Comparison of ENCODE assay signal across 21 mouse cellular contexts in the genomic region with DNA sequence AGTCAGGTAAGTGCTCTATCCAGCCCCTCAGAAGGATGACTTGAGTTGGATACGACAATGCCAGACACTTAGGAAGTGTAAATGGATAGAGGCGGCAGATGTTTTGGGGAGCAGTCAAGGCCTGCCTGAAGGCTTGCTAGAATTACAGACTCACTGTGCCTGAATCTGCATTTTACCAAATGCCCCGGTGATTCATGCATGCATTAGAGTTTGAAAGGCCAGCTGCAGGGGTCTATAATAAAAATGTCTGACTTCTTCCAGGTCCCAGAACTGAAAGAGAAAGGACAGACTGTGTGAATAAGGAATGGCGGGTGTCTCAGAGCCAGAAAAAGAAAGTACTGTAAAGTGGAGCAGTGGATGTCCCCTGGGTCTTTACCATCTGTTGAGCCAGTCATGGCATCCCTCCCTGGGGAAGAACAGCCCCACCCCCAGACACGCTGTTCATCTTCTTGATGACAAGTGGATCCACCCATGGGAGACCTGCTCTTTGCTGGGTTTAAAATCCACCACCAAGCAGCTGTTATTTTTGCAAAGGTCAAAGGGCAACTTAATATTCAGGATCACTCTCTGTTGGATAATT.
DNase-seq lines count a peak whose midpoint lies in the region; ATAC-seq and TF ChIP-seq lines count a peak whose summit lies in the region.
"Had no signal": no experiment of that assay in that cellular context is flagged by ENCODE, and none has a peak within 500 bp of the region (broad histone marks: within the 10 kb centered on the region; RNA-seq: fewer than 3 reads in every experiment).

No protein-coding gene starts in this region.

- ATAC-seq in liver, postnatal 0 days, result no peak
- ATAC-seq in neutrophil, adult 5-6 weeks (ENCODE audit: extremely low read depth, insufficient number of reproducible peaks, low FRiP score, poor library complexity, severe bottlenecking), result 0 out of 2 replicates have a peak, but pooled peaks have one; percentile 33
- ATAC-seq: forebrain, embryonic 16.5 days; intestine, embryonic 15.5 days had no signal

- H3K4me1 ChIP-seq in liver, postnatal 0 days (ENCODE audit: insufficient read depth), result peaks cover 9% of the 10 kb centered on the region; the same call in 1 of the 2 replicates
- H3K4me1 ChIP-seq in kidney, adult 2 months (ENCODE audit: control insufficient read depth, insufficient read depth, low read length), result no peaks in the 10 kb centered on the region
- H3K4me1 ChIP-seq: embryonic facial prominence, embryonic 15.5 days; hindbrain, embryonic 15.5 days; intestine, embryonic 15.5 days; limb, embryonic 10.5 days had no signal

- no peaks in the 10 kb centered on the region for H3K36me3 ChIP-seq in liver, postnatal 0 days (replicated peaks; ENCODE audit: insufficient read depth, low read length)
- H3K36me3 ChIP-seq in kidney, adult 2 months (ENCODE audit: control insufficient read depth, insufficient read depth, low read length), result no peaks in the 10 kb centered on the region
- H3K36me3 ChIP-seq: embryonic facial prominence, embryonic 15.5 days; hindbrain, embryonic 15.5 days; intestine, embryonic 15.5 days; limb, embryonic 10.5 days; neural tube, embryonic 12.5 days had no signal

- 77% methylated on average over 5 of the region's 5 CpGs for WGBS in liver, postnatal 0 days (ENCODE audit: insufficient replicate concordance)
- WGBS in kidney, adult 2 months, result 86% methylated on average over 5 of the region's 5 CpGs

- H3K4me2 ChIP-seq in liver, postnatal 0 days (ENCODE audit: low read depth, low read length), result no peak overlapping the region
- H3K4me2 ChIP-seq: embryonic facial prominence, embryonic 15.5 days; hindbrain, embryonic 15.5 days; intestine, embryonic 15.5 days; neural tube, embryonic 12.5 days had no signal

- DNase-seq in embryo, embryonic 11 days, result peak; percentile 21
- DNase-seq in embryo, embryonic 10.5 days (ENCODE audit: low spot score), result no peak
- peak; percentile 35 for DNase-seq in liver, postnatal 0 days
- DNase-seq in liver (no peak), ES-CJ7 (ENCODE audit: low read depth, low spot score) (peak; percentile 48)
- no peak for DNase-seq in layer of hippocampus, postnatal 10 days (ENCODE audit: low spot score in 2 of 2)
- DNase-seq in kidney, adult 2 months, result no peak
- DNase-seq: adrenal gland, adult 8-10 months; cerebellum, adult 18-20 months; cerebellum, postnatal 14 days; gastrocnemius, postnatal 10 days; kidney, postnatal 4 days; lung, postnatal 14 days; midbrain, embryonic 14.5 days had no signal

- no peak for TF ChIP-seq POLR2A in kidney, adult 2 months (IDR thresholded peaks at IDR 0.05; ENCODE audit: low read depth, low read length)

- H3K9me3 ChIP-seq in liver, postnatal 0 days (ENCODE audit: low read length), result no peaks in the 10 kb centered on the region
- H3K9me3 ChIP-seq: embryonic facial prominence, embryonic 15.5 days; hindbrain, embryonic 15.5 days; intestine, embryonic 15.5 days; limb, embryonic 10.5 days; neural tube, embryonic 12.5 days had no signal

- no peak overlapping the region for H3K27ac ChIP-seq in liver, postnatal 0 days (ENCODE audit: low read depth)
- no peak overlapping the region for H3K27ac ChIP-seq in kidney, adult 2 months (ENCODE audit: insufficient read depth, low read depth, low read length)
- H3K27ac ChIP-seq: embryonic facial prominence, embryonic 15.5 days; hindbrain, embryonic 15.5 days; intestine, embryonic 15.5 days; limb, embryonic 10.5 days; neural tube, embryonic 12.5 days had no signal

- H3K9ac ChIP-seq in liver, postnatal 0 days (replicated peaks), result no peak overlapping the region
- H3K9ac ChIP-seq: embryonic facial prominence, embryonic 15.5 days; hindbrain, embryonic 15.5 days; intestine, embryonic 15.5 days; neural tube, embryonic 12.5 days had no signal

- no peak overlapping the region for H3K4me3 ChIP-seq in liver, postnatal 0 days (ENCODE audit: low read depth, low read length)
- H3K4me3 ChIP-seq in kidney, adult 2 months (ENCODE audit: insufficient read depth, low read depth, low read length), result no peak overlapping the region
- H3K4me3 ChIP-seq: embryonic facial prominence, embryonic 15.5 days; hindbrain, embryonic 15.5 days; intestine, embryonic 15.5 days; limb, embryonic 10.5 days; neural tube, embryonic 12.5 days had no signal

- no peaks in the 10 kb centered on the region for H3K27me3 ChIP-seq in liver, postnatal 0 days (ENCODE audit: insufficient read depth, low read length)
- H3K27me3 ChIP-seq in kidney, adult 2 months (replicated peaks; ENCODE audit: control insufficient read depth, insufficient read depth, low read length), result no peaks in the 10 kb centered on the region
- H3K27me3 ChIP-seq: embryonic facial prominence, embryonic 15.5 days; hindbrain, embryonic 15.5 days; intestine, embryonic 15.5 days; neural tube, embryonic 12.5 days had no signal

- no peak for TF ChIP-seq EP300 in liver, postnatal 0 days (IDR thresholded peaks at IDR 0.05; ENCODE audit: low read depth)

- no peak for TF ChIP-seq CTCF in liver, postnatal 0 days (IDR thresholded peaks at IDR 0.05; ENCODE audit: low read depth)
- TF ChIP-seq CTCF in kidney, adult 2 months (conservative IDR thresholded peaks at IDR 0.05; ENCODE audit: insufficient read depth, insufficient read length, low read depth, low read length), result no peak

Comparison
In these comparisons a context has a peak if more than half of its experiments do, and no peak if none do; other contexts are left out.
1. DNase-seq: peak in embryo, embryonic 11 days (single experiment), liver, postnatal 0 days (single experiment) and ES-CJ7 (single experiment); none in embryo, embryonic 10.5 days (single experiment), liver (single experiment), layer of hippocampus, postnatal 10 days (0 of 2) and kidney, adult 2 months (single experiment).